Mouse (Mus musculus) kidney, adult 18-20 months (tissue): ENCODE measurements at regions not wholly inside any gene's neighbourhood (a gene's known extent, or its start where the extent isn't known, plus 50 kb on each side); places are given as distances from the start of the nearest gene placed in this dataset.

ENCODE experiments used
- DNase-seq: peaks from one replicate; pipeline ENCODE4 v3.0.0; 2021

- no peak for DNase-seq
Observed at GRCm38 (mm10) chr1:71996234-71996619, 215.9 kb downstream of the Mreg start.

DNA sequence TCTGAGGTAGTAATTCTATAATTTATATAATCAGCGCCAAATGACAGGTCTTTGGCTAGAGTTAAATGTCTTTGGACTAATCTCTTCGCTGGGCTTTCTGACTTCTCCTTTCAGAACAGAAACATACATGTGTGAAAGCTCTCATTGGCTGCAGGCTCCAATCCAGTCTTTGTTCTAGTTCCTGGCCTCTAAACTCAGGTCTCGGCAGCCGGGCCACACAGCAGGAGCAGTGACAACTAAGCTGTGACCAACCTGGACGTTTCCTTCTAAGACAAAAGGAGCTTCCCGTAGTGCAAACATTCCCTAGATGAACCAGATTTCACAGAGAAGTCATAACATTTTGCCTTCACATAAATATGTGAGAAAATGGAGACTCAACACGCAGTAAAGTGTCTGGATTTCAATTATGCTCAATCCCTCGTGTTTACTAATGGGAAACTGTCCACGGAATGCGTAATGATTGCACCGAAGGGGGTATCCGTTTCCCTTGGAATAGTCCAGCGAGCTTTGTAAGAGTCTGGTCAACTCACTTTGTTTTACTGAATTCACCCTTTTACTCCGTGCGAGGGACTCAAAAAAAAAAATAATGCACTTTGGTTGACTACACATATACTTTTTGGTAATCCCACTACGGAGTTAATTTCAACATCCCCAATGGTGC, 216.4 kb downstream of the Mreg start:
- DNase-seq = no peak

DNA sequence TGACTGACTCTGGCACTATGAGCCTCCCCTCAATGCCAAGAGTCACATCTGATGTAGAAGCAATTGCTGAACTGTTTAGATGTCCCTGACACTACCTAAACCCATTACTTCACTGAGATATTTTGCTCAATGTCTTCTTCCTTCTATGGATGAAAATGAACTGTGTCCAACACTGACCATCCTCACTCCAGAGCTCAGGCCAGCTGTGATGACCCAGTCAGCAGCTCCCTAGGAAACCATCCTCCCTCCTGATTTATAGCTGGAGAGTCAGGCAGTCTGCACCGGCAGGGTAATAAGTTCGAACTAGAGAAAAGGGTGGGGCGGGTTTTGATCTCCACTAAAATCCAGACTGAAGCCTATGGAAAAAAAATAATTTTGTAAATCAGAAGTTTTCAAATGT, 221.2 kb downstream of the Mreg start:
- DNase-seq = no peak

- DNase-seq = no peak
Observed at GRCm38 (mm10) chr1:71988086-71988485, 224.0 kb downstream of the Mreg start.

DNA sequence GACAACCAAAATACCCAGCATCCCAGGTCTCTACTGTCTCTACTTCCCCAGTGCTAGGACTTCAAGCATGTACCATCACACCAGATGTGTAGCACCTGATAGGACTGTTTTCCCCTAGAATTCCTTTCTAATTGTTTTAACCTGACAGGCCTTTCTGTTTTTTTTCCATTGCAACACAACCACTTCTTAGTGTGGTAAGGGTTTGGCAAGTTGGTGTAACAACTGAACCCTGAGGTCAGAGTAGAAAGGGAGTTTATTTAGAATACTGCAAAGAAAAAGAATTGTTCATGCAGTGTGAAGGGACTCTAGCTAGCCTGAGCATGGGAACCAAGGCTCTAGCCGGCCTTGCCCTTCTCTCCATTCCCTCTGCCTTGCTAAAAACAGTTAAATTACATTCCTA, 226.1 kb downstream of the Mreg start:
- no peak for DNase-seq

DNA sequence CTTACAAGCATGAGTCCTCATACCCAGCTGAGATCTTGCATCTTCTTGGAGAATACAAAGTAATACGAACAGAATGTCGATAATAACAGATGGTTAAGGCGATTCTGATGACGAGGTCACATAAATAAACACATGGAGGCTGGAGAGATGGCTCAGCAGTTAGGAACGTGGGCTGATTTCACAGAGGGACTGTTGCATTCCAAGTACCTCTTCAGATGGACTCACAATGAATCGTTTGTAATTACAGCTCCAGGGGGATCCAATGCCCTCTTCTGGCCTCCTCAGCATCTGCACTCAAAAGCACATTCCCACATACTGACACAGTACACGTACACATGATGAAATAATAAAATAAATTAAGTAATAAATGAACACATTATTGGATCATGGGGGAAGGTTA, 228.3 kb downstream of the Mreg start:
- DNase-seq = no peak

GRCm38 (mm10) chr1:71982423-71983262, 229.5 kb downstream of the Mreg start:
- no peak for DNase-seq

DNA sequence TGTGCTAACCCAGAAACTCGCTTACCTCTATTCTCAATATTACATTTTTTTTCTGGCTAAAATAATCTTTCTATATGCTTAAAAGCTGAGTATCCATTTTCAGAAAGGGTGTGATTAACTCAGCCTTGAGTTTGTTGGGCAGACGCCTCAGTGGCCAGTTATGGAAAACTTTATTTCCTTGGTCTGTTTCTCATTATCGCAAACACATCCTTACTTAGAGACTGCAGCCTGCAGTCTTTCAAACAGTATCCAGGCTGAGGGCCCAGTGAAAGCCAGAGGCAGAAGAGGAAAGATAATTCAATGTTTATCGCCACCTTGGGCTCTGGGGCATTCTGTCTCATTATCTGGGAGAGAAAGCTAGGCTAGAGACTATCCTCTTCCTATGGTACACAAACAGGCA, 231.5 kb downstream of the Mreg start:
- DNase-seq = no peak

GRCm38 (mm10) chr1:71979261-71979660, 232.8 kb downstream of the Mreg start:
- no peak for DNase-seq

DNA sequence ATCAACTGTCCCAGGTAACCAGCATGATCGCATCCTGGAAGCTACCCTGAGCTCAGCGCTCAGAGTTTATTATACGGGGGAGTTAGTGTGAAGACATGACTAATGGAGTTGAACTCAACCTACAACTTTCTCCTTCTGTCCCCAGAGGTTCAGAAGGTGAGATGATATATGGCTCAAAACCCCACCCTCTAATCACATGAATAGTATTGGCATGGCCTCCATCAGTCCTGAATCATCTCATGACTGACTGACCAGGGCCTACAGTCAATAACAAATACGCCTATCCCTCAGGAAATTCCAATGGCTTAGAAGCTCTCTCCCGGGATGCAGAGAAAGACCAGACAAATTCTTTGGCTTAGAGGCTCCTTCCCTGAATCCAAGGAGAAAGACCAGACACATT, 234.7 kb downstream of the Mreg start:
- DNase-seq = no peak

- no peak for DNase-seq
Observed at GRCm38 (mm10) chr1:71974715-71975114, 237.4 kb downstream of the Mreg start.

DNA sequence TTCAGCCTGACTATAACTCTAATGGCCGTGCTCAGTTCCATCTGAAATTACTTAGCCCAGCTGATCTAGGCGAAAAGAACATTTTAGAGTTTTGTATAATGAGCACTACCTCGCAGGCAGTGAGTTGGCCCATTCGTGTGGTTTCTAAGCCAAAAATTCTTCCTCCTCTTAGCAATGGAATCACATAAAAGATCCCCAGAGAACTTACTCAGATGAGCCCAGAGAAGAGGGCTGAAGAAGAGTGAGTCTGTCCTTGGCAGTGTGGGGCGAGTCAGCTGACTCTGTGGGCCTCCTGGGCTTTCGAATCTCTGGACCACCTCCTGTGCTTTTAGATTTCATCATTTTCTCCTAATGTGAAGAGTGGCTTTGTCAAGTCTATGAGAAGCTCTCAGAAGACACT, 240.2 kb downstream of the Mreg start:
- no peak for DNase-seq

DNA sequence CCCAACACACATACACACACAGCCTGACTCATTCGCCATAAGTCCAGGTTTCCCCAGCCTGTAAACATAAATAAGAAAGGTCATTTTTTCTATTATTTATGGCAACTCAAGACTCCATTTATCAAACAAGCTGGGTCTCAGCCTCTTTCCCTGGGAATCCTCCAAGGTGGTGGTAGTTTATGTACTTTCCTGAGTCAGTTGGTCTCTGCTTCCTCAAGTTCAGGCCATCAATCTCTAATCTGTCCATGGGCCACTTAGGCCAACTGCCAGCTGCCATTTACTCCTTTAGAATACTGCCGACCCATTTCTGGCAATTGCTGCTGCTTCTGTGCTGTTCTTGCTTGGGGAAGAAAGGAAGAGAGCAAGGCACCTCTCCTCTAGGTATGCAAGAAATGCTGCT, 241.3 kb downstream of the Mreg start:
- DNase-seq = no peak

DNA sequence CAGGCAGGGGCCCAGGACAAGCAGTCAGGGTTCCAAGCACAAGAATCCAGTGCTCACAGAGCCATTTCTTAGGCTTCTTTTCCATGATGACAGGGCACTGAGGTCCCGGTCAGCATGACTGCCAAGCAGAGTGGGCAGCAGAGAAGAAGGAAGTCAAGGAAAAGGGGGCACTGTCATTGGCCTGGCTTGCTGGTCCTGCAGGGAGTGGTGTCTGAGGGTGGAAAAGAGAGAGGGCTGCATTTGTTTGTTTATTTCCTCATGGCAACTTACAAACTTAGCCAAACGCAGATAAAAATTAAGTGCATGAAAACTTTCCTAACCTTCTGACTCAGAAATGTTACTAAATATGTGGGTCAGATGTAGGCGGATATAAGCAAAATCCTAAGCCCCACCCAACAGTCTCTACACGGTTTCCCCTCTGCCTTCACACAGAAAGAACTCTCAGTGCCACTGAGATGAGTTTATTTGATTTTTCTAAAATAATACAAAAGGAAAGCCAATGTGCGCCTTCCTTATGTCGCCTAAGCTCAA, 244.5 kb downstream of the Mreg start:
- DNase-seq = no peak

DNA sequence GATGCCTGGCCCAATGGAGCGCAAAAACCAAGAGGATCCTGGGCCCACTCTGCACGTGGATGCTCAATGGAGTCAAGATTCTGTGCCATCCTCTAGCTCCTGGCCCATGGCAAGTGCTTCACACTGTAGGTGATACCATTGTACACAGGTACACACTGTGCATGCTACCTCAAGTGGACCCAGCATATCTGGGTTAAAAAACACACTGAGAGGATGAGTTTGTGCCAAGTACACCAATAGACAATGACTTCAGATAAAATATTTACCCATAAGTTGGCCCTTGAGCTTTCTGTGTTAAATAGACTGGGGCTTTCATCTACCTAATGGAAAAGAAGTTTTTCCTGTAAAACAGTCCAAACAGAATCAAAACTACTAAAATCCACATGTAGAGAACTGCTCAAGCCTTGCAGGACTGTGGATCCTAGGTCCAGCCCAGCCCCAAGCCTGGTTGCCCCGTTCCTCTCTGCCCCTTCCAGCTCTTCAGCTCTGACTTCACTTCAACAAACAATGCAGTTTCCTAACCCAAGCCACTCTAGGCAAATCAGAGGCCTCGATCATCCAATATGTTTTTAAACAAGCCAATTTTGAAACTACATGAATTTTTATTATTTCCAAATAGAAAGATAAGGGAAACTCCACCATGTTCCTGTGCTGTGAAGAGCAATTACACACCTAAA, 247.5 kb downstream of the Mreg start:
- DNase-seq = peak; percentile 21

- DNase-seq = no peak
Observed at GRCm38 (mm10) chr1:71956940-71957339, 255.2 kb downstream of the Mreg start.

DNA sequence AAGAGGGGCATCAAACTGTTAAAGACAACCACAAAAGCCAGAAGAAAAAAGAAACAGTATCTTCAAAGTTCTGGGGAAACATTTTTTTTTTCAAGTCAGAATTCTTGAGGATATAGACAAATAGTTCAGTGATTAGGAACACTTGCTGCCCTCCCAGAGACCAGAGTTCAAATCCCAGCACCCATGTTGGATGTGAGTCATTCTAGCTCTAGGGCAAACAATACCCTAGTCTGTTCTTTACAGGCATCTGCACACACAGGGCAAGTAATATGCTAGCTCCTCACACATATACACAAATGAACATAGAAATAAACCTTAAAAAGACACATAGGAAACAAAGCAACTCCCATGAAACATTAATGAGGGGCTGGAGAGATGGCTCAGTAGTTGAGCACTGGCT, 256.8 kb downstream of the Mreg start:
- no peak for DNase-seq

GRCm38 (mm10) chr1:71953292-71953691, 258.8 kb downstream of the Mreg start:
- no peak for DNase-seq

DNA sequence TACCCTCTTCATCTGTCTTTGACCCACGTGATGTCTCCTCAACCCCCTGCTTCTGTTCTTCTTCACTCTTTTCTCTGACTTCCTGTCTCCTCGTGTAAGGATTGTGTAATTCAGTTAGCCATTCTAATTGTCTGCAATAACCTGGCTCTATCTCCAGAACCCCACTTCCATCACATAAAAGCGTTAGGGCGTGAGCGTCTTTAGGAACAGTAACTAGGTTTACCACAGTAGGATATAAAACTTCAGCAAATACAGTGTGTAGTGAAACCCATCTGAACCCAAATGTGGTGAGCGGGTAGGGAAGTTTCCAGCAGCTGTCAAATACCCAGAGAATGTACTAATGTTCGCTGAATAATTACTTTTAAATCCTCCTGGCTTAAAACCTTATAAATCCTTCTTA, 262.6 kb downstream of the Mreg start:
- DNase-seq = no peak

DNA sequence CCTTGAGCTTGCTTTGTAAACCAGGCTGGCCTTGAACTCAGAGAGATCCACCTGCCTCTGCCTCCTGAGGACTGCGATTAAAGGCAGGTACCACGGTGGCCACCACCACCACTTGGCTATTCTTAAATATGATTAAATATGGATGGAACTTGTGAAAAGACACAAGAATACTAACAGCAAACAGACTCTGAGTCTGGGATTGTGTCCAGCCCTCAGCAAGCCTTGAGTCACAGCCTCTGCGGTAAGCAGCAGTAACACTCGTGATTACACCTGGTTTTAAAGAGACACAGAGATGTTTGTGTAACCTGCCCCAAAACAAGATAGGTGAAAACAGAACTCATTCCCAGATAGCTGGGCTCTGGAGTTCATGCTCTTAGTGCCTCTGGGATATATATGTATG, 263.4 kb downstream of the Mreg start:
- no peak for DNase-seq

DNA sequence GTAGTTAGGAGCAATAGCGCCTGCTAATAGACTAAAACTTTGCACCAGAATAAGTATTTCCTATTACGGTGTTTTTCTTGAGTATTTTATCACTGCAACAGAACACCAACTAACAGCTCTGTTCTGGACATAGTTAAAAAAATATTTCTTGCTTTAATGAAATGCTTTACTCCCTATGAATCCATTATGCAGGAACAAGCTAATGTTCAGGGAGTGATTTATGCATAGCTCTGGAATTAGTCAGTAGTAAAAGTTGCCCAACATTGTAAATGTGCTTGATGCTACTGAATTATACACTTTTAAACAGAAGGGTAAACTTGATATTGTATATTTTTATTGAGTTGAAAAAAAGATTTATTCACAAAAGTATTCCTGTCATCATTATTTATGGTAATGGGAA, 264.6 kb downstream of the Mreg start:
- no peak for DNase-seq

- DNase-seq = no peak
Observed at GRCm38 (mm10) chr1:71946911-71947310, 265.2 kb downstream of the Mreg start.

GRCm38 (mm10) chr1:71945070-71945469, 267.0 kb downstream of the Mreg start:
- peak; percentile 27 for DNase-seq

DNA sequence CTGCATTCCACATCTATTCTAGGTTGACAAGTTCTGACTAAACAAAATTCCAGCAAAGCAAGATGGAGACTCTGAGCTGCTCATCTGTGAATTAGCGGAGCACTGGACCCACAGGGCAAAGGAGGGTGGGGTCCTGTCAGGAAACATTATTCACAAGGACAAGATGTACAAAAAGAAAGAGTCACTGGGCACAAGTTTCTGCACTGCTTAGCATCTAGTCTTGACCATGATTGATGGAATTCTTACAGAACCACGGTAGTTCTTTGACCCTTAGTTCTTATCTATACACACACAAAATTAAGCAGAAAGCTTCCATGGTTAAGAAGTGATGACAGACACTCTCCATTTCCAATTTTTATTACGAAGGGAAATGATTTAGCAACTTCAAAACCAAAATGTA, 267.6 kb downstream of the Mreg start:
- DNase-seq = no peak
